Mouse (Mus musculus): ENCODE measurements around the gene Tmem160. TPM values are rescaled to one million over a fixed set of nuclear protein-coding genes. Genes with fewer than 3 reads are reported as not detected.

Gene Tmem160
- polyA plus RNA-seq, 1 experiment from 2014 or later: 62.0 TPM

GRCm38 (mm10) chr7:16417141-16417771 lies 35.3 kb upstream of the Tmem160 start:
- no peak for ATAC-seq (ENCODE audit: insufficient number of reproducible peaks, insufficient read depth, low FRiP score, low TSS enrichment, low read depth)

GRCm38 (mm10) chr7:16418713-16419112 lies 33.9 kb upstream of the Tmem160 start:
- no peaks in the 10 kb centered on the region for H3K27me3 ChIP-seq
- 93% methylated on average over 5 of the region's 5 CpGs for WGBS
- no peaks in the 10 kb centered on the region for H3K9me3 ChIP-seq
- no peak overlapping the region for H3K4me2 ChIP-seq
- no peak overlapping the region for H3K4me3 ChIP-seq (replicated peaks)
- no peak overlapping the region for H3K27ac ChIP-seq
- H3K36me3 ChIP-seq: peaks cover 97% of the 10 kb centered on the region
- ATAC-seq (ENCODE audit: insufficient number of reproducible peaks, insufficient read depth, low FRiP score, low TSS enrichment, low read depth): no peak
- H3K9ac ChIP-seq (replicated peaks): no peak overlapping the region
- no peaks in the 10 kb centered on the region for H3K4me1 ChIP-seq (replicated peaks)

More at GRCm38 (mm10) chr7:16417141-16417771, 35.3 kb upstream of the Tmem160 start:
- no peak overlapping the region for H3K9ac ChIP-seq (replicated peaks)
- no peak overlapping the region for H3K4me2 ChIP-seq
- H3K9me3 ChIP-seq: no peaks in the 10 kb centered on the region
- no peak overlapping the region for H3K27ac ChIP-seq
- peaks cover 9% of the 10 kb centered on the region for H3K4me1 ChIP-seq (replicated peaks)
- no peaks in the 10 kb centered on the region for H3K27me3 ChIP-seq
- no peak overlapping the region for H3K4me3 ChIP-seq (replicated peaks)
- peaks cover 85% of the 10 kb centered on the region for H3K36me3 ChIP-seq
- 93% methylated on average over 10 of the region's 10 CpGs for WGBS

DNA sequence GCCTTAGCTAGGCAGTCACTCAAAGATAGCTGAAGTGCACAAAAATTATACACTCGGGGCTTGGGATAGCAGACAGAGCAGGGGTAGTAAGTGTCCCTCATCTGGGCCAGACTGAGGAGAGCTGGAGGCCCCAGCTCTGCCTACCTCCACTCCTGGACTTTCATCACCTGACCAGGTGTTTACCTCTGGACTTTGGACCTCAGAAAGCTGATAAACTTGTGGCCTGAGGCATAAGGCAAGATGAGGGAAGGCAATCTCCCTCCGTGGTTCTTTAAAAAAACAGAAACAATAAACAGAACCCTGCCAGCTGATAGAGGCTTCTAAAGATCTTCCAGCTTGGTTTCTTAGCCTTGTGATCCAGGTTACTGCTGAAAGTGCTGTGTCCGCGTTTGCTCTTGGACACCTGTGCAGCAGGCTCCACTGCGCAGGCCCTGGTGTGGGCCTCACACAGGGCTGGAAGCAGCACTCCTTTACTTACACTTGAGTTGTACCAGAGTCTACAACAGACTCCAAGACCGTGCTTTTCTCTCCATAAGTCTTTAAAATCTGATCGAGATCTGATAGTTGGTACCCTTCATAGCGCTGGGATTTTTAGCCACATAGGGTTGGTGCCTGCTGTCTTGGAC lies 32.0 kb upstream of the Tmem160 start:
- peaks cover 99% of the 10 kb centered on the region for H3K36me3 ChIP-seq
- 94% methylated on average over 8 of the region's 8 CpGs for WGBS

GRCm38 (mm10) chr7:16422222-16422856 lies 30.2 kb upstream of the Tmem160 start:
- Histone ChIP-seq H3K9ac (replicated peaks) (no peak overlapping the region), H3K9me3 (no peaks in the 10 kb centered on the region), H3K36me3 (peaks cover 99% of the 10 kb centered on the region), H3K4me3 (replicated peaks) (no peak overlapping the region), H3K4me1 (replicated peaks) (no peaks in the 10 kb centered on the region), H3K27ac (no peak overlapping the region), H3K4me2 (no peak overlapping the region), H3K27me3 (no peaks in the 10 kb centered on the region)
- no peak for ATAC-seq (ENCODE audit: insufficient number of reproducible peaks, insufficient read depth, low FRiP score, low TSS enrichment, low read depth)
- 92% methylated on average over 18 of the region's 18 CpGs for WGBS

More for the DNA sequence above, 32.0 kb upstream of the Tmem160 start:
- no peak overlapping the region for H3K27ac ChIP-seq
- H3K9ac ChIP-seq (replicated peaks): no peak overlapping the region
- no peak for ATAC-seq (ENCODE audit: insufficient number of reproducible peaks, insufficient read depth, low FRiP score, low TSS enrichment, low read depth)
- no peaks in the 10 kb centered on the region for H3K9me3 ChIP-seq
- H3K27me3 ChIP-seq: no peaks in the 10 kb centered on the region
- H3K4me2 ChIP-seq: no peak overlapping the region
- no peak overlapping the region for H3K4me3 ChIP-seq (replicated peaks)
- H3K4me1 ChIP-seq (replicated peaks): no peaks in the 10 kb centered on the region

- Histone ChIP-seq H3K4me2 (no peak overlapping the region), H3K27me3 (no peaks in the 10 kb centered on the region), H3K9ac (replicated peaks) (no peak overlapping the region), H3K4me3 (replicated peaks) (no peak overlapping the region), H3K4me1 (replicated peaks) (no peaks in the 10 kb centered on the region), H3K9me3 (no peaks in the 10 kb centered on the region), H3K27ac (no peak overlapping the region), H3K36me3 (peaks cover 99% of the 10 kb centered on the region)
- 91% methylated on average over 9 of the region's 9 CpGs for WGBS
- no peak for ATAC-seq (ENCODE audit: insufficient number of reproducible peaks, insufficient read depth, low FRiP score, low TSS enrichment, low read depth)
These were observed 28.8 kb upstream of the Tmem160 start for GRCm38 (mm10) chr7:16423731-16424130.

DNA sequence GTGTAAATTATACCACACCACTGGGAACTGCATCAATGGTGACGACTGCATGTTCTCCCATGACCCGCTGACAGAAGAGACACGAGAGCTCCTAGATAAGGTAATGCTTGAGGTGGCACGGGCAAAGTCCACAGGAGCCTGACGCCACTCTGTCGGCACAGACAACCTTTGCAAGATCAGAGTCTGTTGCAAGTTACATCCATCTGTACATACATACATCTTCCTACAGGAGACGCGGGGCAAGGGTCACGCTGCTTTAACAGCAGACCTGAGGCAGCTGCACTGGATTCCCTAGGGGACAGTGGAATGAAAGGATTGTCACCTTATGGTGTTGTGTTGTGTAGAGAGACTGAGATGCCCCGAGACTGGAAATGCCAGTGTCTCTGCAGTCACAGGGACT lies 26.9 kb upstream of the Tmem160 start:
- Histone ChIP-seq H3K4me3 (replicated peaks) (no peak overlapping the region), H3K9ac (replicated peaks) (no peak overlapping the region), H3K27me3 (no peaks in the 10 kb centered on the region), H3K4me1 (replicated peaks) (no peaks in the 10 kb centered on the region), H3K36me3 (peaks cover 99% of the 10 kb centered on the region), H3K27ac (no peak overlapping the region), H3K9me3 (no peaks in the 10 kb centered on the region), H3K4me2 (no peak overlapping the region)
- no peak for ATAC-seq (ENCODE audit: insufficient number of reproducible peaks, insufficient read depth, low FRiP score, low TSS enrichment, low read depth)
- 91% methylated on average over 10 of the region's 10 CpGs for WGBS

DNA sequence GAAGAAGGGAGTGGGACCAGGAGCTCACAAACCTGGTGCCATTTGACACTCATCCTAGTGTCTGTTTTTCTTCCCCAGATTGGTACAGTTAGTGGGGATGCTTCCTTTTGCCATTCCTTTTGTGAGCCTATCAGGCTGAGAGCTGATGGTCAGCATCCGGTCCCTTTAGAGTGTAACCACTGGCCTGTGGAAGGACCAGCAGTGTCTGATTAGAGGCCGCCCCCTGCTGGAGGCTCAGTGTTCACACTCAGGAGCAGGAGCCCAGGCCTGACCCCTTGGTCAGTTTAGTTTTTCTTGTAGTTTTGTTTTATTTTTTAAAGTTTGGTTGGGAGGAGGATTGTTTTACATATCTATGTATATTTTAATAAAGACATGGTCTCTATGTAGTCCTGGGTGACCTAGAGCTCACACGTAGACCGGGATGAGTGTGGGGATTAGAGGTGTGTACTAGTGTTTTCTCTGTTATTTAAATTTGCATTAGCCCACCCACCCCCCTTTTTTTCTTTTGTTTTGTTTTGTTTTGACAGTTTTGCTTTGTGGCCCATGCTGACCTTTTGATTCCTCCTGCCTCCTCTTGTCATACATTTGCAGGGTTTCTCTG lies 26.4 kb upstream of the Tmem160 start:
- H3K4me2 ChIP-seq: no peak overlapping the region
- 69% methylated on average over 4 of the region's 4 CpGs for WGBS
- no peak for ATAC-seq (ENCODE audit: insufficient number of reproducible peaks, insufficient read depth, low FRiP score, low TSS enrichment, low read depth)

DNA sequence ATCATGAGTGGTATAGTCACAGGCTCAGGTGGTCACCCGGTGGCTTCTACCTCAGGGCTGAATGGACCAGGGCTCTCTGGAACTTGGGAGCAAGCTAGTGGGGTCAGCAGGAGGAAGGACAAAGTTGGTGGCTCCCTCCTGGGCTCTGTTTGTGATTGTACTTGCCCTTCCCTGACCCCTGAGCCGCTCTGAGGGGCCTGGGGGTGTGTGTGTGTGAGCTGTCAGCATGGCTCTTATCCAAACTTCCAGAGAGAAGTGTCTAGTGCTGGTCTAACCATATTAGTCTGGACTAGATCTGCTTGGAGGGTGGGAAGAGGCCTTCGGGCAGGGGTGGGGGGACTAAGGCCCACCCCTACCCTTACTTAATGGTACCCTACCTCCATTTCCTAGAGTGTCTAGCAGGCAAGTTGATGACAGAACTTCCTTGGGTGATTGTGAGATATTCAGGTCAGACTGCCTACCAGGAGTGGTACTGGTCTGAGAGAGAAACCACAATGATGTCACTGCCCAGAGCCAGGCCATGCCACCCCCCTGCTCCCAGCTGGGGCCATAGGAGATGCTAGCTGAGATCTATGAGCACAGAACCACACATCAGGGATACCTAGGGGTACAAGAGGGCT lies 19.1 kb upstream of the Tmem160 start:
- no peak overlapping the region for H3K4me2 ChIP-seq
- peaks cover 86% of the 10 kb centered on the region for H3K36me3 ChIP-seq
- H3K9me3 ChIP-seq: no peaks in the 10 kb centered on the region
- no peaks in the 10 kb centered on the region for H3K4me1 ChIP-seq (replicated peaks)
- no peak overlapping the region for H3K27ac ChIP-seq
- 81% methylated on average over 3 of the region's 3 CpGs for WGBS
- H3K9ac ChIP-seq (replicated peaks): no peak overlapping the region
- no peak overlapping the region for H3K4me3 ChIP-seq (replicated peaks)
- no peaks in the 10 kb centered on the region for H3K27me3 ChIP-seq
- ATAC-seq (ENCODE audit: insufficient number of reproducible peaks, insufficient read depth, low FRiP score, low TSS enrichment, low read depth): no peak

More for the DNA sequence above, 26.4 kb upstream of the Tmem160 start:
- Histone ChIP-seq H3K4me3 (replicated peaks) (no peak overlapping the region), H3K9ac (replicated peaks) (no peak overlapping the region), H3K4me1 (replicated peaks) (no peaks in the 10 kb centered on the region), H3K27me3 (no peaks in the 10 kb centered on the region), H3K36me3 (peaks cover 99% of the 10 kb centered on the region), H3K27ac (no peak overlapping the region), H3K9me3 (no peaks in the 10 kb centered on the region)

GRCm38 (mm10) chr7:16435088-16435487 lies 17.5 kb upstream of the Tmem160 start:
- Histone ChIP-seq H3K27ac (no peak overlapping the region), H3K4me3 (replicated peaks) (no peak overlapping the region), H3K9ac (replicated peaks) (no peak overlapping the region), H3K4me1 (replicated peaks) (no peaks in the 10 kb centered on the region), H3K27me3 (no peaks in the 10 kb centered on the region), H3K4me2 (no peak overlapping the region), H3K36me3 (peaks cover 70% of the 10 kb centered on the region), H3K9me3 (no peaks in the 10 kb centered on the region)
- ATAC-seq (ENCODE audit: insufficient number of reproducible peaks, insufficient read depth, low FRiP score, low TSS enrichment, low read depth): no peak
- 89% methylated on average over 9 of the region's 9 CpGs for WGBS

GRCm38 (mm10) chr7:16441241-16441640 lies 11.3 kb upstream of the Tmem160 start:
- Histone ChIP-seq H3K9me3 (no peaks in the 10 kb centered on the region), H3K4me2 (no peak overlapping the region), H3K36me3 (peaks cover 8% of the 10 kb centered on the region), H3K9ac (replicated peaks) (no peak overlapping the region), H3K27me3 (no peaks in the 10 kb centered on the region), H3K27ac (no peak overlapping the region), H3K4me1 (replicated peaks) (peaks cover 3% of the 10 kb centered on the region; the same call in 1 of the 2 replicates), H3K4me3 (replicated peaks) (no peak overlapping the region)
- ATAC-seq (ENCODE audit: insufficient number of reproducible peaks, insufficient read depth, low FRiP score, low TSS enrichment, low read depth): no peak

- Histone ChIP-seq H3K9ac (replicated peaks) (no peak overlapping the region), H3K36me3 (peaks cover 18% of the 10 kb centered on the region), H3K27me3 (no peaks in the 10 kb centered on the region), H3K4me1 (replicated peaks) (peaks cover 7% of the 10 kb centered on the region), H3K9me3 (no peaks in the 10 kb centered on the region), H3K27ac (no peak overlapping the region), H3K4me2 (no peak overlapping the region), H3K4me3 (replicated peaks) (no peak overlapping the region)
- no peak for ATAC-seq (ENCODE audit: insufficient number of reproducible peaks, insufficient read depth, low FRiP score, low TSS enrichment, low read depth)
- WGBS: 86% methylated on average over 6 of the region's 6 CpGs
These were observed 923 bp upstream of the Tmem160 start for GRCm38 (mm10) chr7:16451656-16452055.

Measured in limb, embryonic 12.5 days (tissue).